Mouse (Mus musculus): ENCODE results near the gene Gm28845. TPM values are rescaled to one million over a fixed set of nuclear protein-coding genes. Genes with fewer than 3 reads are reported as not detected.
A peak's percentile ranks its signal among the peaks of the same experiment; 100 is the strongest.

Gene Gm28845
- polyA plus RNA-seq, 1 experiment: not detected

GRCm38 (mm10) chr1:65113536-65114172 is 5.7 kb downstream of the Gm28845 start:
- 42% methylated on average over 5 of the region's 5 CpGs for WGBS
- Histone ChIP-seq H3K4me3 (replicated peaks; ENCODE audit: control insufficient read depth, low read depth, low read length) (peak overlapping the region; percentile 20), H3K27ac (ENCODE audit: control insufficient read depth, insufficient read depth, low read depth, low read length, poor library complexity) (peak overlapping the region; percentile 90), H3K4me1 (ENCODE audit: control insufficient read depth, insufficient read depth, low read length) (peaks cover 6% of the 10 kb centered on the region; the same call in 1 of the 2 replicates)
- TF ChIP-seq POLR2A (IDR thresholded peaks at IDR 0.05; ENCODE audit: borderline replicate concordance, control insufficient read depth, low read depth, low read length) (no peak), CTCF (IDR thresholded peaks at IDR 0.05; ENCODE audit: control insufficient read depth, insufficient read depth, low read length) (no peak)

- Histone ChIP-seq H3K4me1 (ENCODE audit: control insufficient read depth, insufficient read depth, low read length) (peaks cover 6% of the 10 kb centered on the region; the same call in 1 of the 2 replicates), H3K4me3 (replicated peaks; ENCODE audit: control insufficient read depth, low read depth, low read length) (peak overlapping the region; percentile 41), H3K27ac (ENCODE audit: control insufficient read depth, insufficient read depth, low read depth, low read length, poor library complexity) (peak overlapping the region; percentile 92)
- 34% methylated on average over 14 of the region's 14 CpGs for WGBS
- TF ChIP-seq POLR2A (IDR thresholded peaks at IDR 0.05; ENCODE audit: borderline replicate concordance, control insufficient read depth, low read depth, low read length): no peak
- TF ChIP-seq CTCF (IDR thresholded peaks at IDR 0.05; ENCODE audit: control insufficient read depth, insufficient read depth, low read length): no peak
These were observed 6.6 kb downstream of the Gm28845 start for GRCm38 (mm10) chr1:65112807-65113196.

GRCm38 (mm10) chr1:65112031-65112806 is 7.1 kb downstream of the Gm28845 start:
- TF ChIP-seq CTCF (IDR thresholded peaks at IDR 0.05; ENCODE audit: control insufficient read depth, insufficient read depth, low read length): peak; percentile 73
- no peak for TF ChIP-seq POLR2A (IDR thresholded peaks at IDR 0.05; ENCODE audit: borderline replicate concordance, control insufficient read depth, low read depth, low read length)
- H3K4me3 ChIP-seq (replicated peaks; ENCODE audit: control insufficient read depth, low read depth, low read length): no peak overlapping the region
- peak overlapping the region; percentile 92 for H3K27ac ChIP-seq (ENCODE audit: control insufficient read depth, insufficient read depth, low read depth, low read length, poor library complexity)
- H3K4me1 ChIP-seq (ENCODE audit: control insufficient read depth, insufficient read depth, low read length): peaks cover 6% of the 10 kb centered on the region; the same call in 1 of the 2 replicates
- 15% methylated on average over 8 of the region's 8 CpGs for WGBS

GRCm38 (mm10) chr1:65109756-65110435 is 9.5 kb downstream of the Gm28845 start:
- WGBS: 74% methylated on average over 25 of the region's 25 CpGs
- Histone ChIP-seq H3K4me3 (replicated peaks; ENCODE audit: control insufficient read depth, low read depth, low read length) (no peak overlapping the region), H3K27ac (ENCODE audit: control insufficient read depth, insufficient read depth, low read depth, low read length, poor library complexity) (no peak overlapping the region), H3K4me1 (ENCODE audit: control insufficient read depth, insufficient read depth, low read length) (peaks cover 4% of the 10 kb centered on the region; the same call in 1 of the 2 replicates)
- no peak for TF ChIP-seq POLR2A (IDR thresholded peaks at IDR 0.05; ENCODE audit: borderline replicate concordance, control insufficient read depth, low read depth, low read length)
- no peak for TF ChIP-seq CTCF (IDR thresholded peaks at IDR 0.05; ENCODE audit: control insufficient read depth, insufficient read depth, low read length)

- Histone ChIP-seq H3K4me3 (replicated peaks; ENCODE audit: control insufficient read depth, low read depth, low read length) (no peak overlapping the region), H3K27ac (ENCODE audit: control insufficient read depth, insufficient read depth, low read depth, low read length, poor library complexity) (no peak overlapping the region), H3K4me1 (ENCODE audit: control insufficient read depth, insufficient read depth, low read length) (peaks cover 3% of the 10 kb centered on the region; the same call in 1 of the 2 replicates)
- no peak for TF ChIP-seq POLR2A (IDR thresholded peaks at IDR 0.05; ENCODE audit: borderline replicate concordance, control insufficient read depth, low read depth, low read length)
- TF ChIP-seq CTCF (IDR thresholded peaks at IDR 0.05; ENCODE audit: control insufficient read depth, insufficient read depth, low read length): no peak
- WGBS: 72% methylated on average over 8 of the region's 8 CpGs
These were observed 10.2 kb downstream of the Gm28845 start for GRCm38 (mm10) chr1:65109196-65109595.

- Histone ChIP-seq H3K4me3 (replicated peaks; ENCODE audit: control insufficient read depth, low read depth, low read length) (peak overlapping the region; percentile 13), H3K27ac (ENCODE audit: control insufficient read depth, insufficient read depth, low read depth, low read length, poor library complexity) (no peak overlapping the region), H3K4me1 (ENCODE audit: control insufficient read depth, insufficient read depth, low read length) (no peaks in the 10 kb centered on the region; the same call in 1 of the 2 replicates)
- 34% methylated on average over 10 of the region's 10 CpGs for WGBS
- TF ChIP-seq CTCF (IDR thresholded peaks at IDR 0.05; ENCODE audit: control insufficient read depth, insufficient read depth, low read length) (no peak), POLR2A (IDR thresholded peaks at IDR 0.05; ENCODE audit: borderline replicate concordance, control insufficient read depth, low read depth, low read length) (no peak)
These were observed 11.6 kb downstream of the Gm28845 start for GRCm38 (mm10) chr1:65107654-65108279.

- Histone ChIP-seq H3K4me3 (replicated peaks; ENCODE audit: control insufficient read depth, low read depth, low read length) (no peak within 1 kb of the TSS), H3K4me1 (ENCODE audit: control insufficient read depth, insufficient read depth, low read length) (no peaks in the 10 kb centered on the region; the same call in 1 of the 2 replicates), H3K27ac (ENCODE audit: control insufficient read depth, insufficient read depth, low read depth, low read length, poor library complexity) (no peak within 1 kb of the TSS)
- WGBS: 86% methylated on average over 11 of the region's 11 CpGs
- TF ChIP-seq CTCF (IDR thresholded peaks at IDR 0.05; ENCODE audit: control insufficient read depth, insufficient read depth, low read length) (no peak), POLR2A (IDR thresholded peaks at IDR 0.05; ENCODE audit: borderline replicate concordance, control insufficient read depth, low read depth, low read length) (no peak)
These were observed 16.1 kb downstream of the Gm28845 start, which contains the start of gene Cryga for GRCm38 (mm10) chr1:65103273-65103672. Gene Cryga (minus strand): TSS chr1:65103373.
